Mouse (Mus musculus): ENCODE measurements at regions not wholly inside any gene's neighbourhood (a gene's known extent, or its start where the extent isn't known, plus 50 kb on each side); places are given as distances from the start of the nearest gene placed in this dataset.

- Histone ChIP-seq H3K27ac (replicated peaks; ENCODE audit: low read depth, low read length) (no peak overlapping the region), H3K36me3 (ENCODE audit: control insufficient read depth, insufficient read depth, low read length) (no peaks in the 10 kb centered on the region), H3K9ac (ENCODE audit: low read depth, low read length) (no peak overlapping the region), H3K4me3 (ENCODE audit: low read depth, low read length) (no peak overlapping the region), H3K4me1 (ENCODE audit: control insufficient read depth, insufficient read depth, low read length) (no peaks in the 10 kb centered on the region), H3K4me2 (ENCODE audit: low read depth, low read length) (no peak overlapping the region), H3K27me3 (replicated peaks; ENCODE audit: control insufficient read depth, insufficient read depth, low read length) (no peaks in the 10 kb centered on the region), H3K9me3 (ENCODE audit: control insufficient read depth, low read length) (no peaks in the 10 kb centered on the region)
- 89% methylated on average over 8 of the region's 8 CpGs for WGBS
- DNase-seq (ENCODE audit: low spot score) (no peak), ATAC-seq (ENCODE audit: low read depth) (no peak)
Observed at GRCm38 (mm10) chr6:32703466-32703865, 115.5 kb upstream of the Plxna4 start.

- ATAC-seq (ENCODE audit: low read depth) = no peak
- Histone ChIP-seq H3K4me1 (ENCODE audit: control insufficient read depth, insufficient read depth, low read length) (no peaks in the 10 kb centered on the region), H3K27me3 (replicated peaks; ENCODE audit: control insufficient read depth, insufficient read depth, low read length) (no peaks in the 10 kb centered on the region), H3K27ac (replicated peaks; ENCODE audit: low read depth, low read length) (no peak overlapping the region), H3K9me3 (ENCODE audit: control insufficient read depth, low read length) (no peaks in the 10 kb centered on the region), H3K4me3 (ENCODE audit: low read depth, low read length) (no peak overlapping the region), H3K4me2 (ENCODE audit: low read depth, low read length) (no peak overlapping the region), H3K36me3 (ENCODE audit: control insufficient read depth, insufficient read depth, low read length) (no peaks in the 10 kb centered on the region), H3K9ac (ENCODE audit: low read depth, low read length) (no peak overlapping the region)
- WGBS = 87% methylated on average over 11 of the region's 11 CpGs
- no peak for DNase-seq (ENCODE audit: low spot score)
Observed at GRCm38 (mm10) chr6:32702245-32702791, 114.3 kb upstream of the Plxna4 start.

GRCm38 (mm10) chr6:32699811-32700210, 111.8 kb upstream of the Plxna4 start:
- Histone ChIP-seq H3K9me3 (ENCODE audit: control insufficient read depth, low read length) (no peaks in the 10 kb centered on the region), H3K27ac (replicated peaks; ENCODE audit: low read depth, low read length) (no peak overlapping the region), H3K9ac (ENCODE audit: low read depth, low read length) (no peak overlapping the region), H3K4me1 (ENCODE audit: control insufficient read depth, insufficient read depth, low read length) (no peaks in the 10 kb centered on the region), H3K27me3 (replicated peaks; ENCODE audit: control insufficient read depth, insufficient read depth, low read length) (no peaks in the 10 kb centered on the region), H3K4me2 (ENCODE audit: low read depth, low read length) (no peak overlapping the region), H3K36me3 (ENCODE audit: control insufficient read depth, insufficient read depth, low read length) (no peaks in the 10 kb centered on the region), H3K4me3 (ENCODE audit: low read depth, low read length) (no peak overlapping the region)
- no peak for ATAC-seq (ENCODE audit: low read depth)
- DNase-seq (ENCODE audit: low spot score) = no peak
- WGBS = 97% methylated on average over 1 of the region's 1 CpGs

GRCm38 (mm10) chr6:32697771-32698270, 109.8 kb upstream of the Plxna4 start:
- ATAC-seq (ENCODE audit: low read depth) (no peak), DNase-seq (ENCODE audit: low spot score) (no peak)
- 75% methylated on average over 3 of the region's 3 CpGs for WGBS
- Histone ChIP-seq H3K9me3 (ENCODE audit: control insufficient read depth, low read length) (no peaks in the 10 kb centered on the region), H3K4me2 (ENCODE audit: low read depth, low read length) (no peak overlapping the region), H3K4me3 (ENCODE audit: low read depth, low read length) (no peak overlapping the region), H3K4me1 (ENCODE audit: control insufficient read depth, insufficient read depth, low read length) (no peaks in the 10 kb centered on the region), H3K27me3 (replicated peaks; ENCODE audit: control insufficient read depth, insufficient read depth, low read length) (no peaks in the 10 kb centered on the region), H3K36me3 (ENCODE audit: control insufficient read depth, insufficient read depth, low read length) (no peaks in the 10 kb centered on the region), H3K9ac (ENCODE audit: low read depth, low read length) (no peak overlapping the region), H3K27ac (replicated peaks; ENCODE audit: low read depth, low read length) (no peak overlapping the region)

GRCm38 (mm10) chr6:32696037-32696436, 108.0 kb upstream of the Plxna4 start:
- no peak overlapping the region for H3K27ac ChIP-seq (replicated peaks; ENCODE audit: low read depth, low read length)
- ATAC-seq (ENCODE audit: low read depth) (no peak), DNase-seq (ENCODE audit: low spot score) (no peak)
- H3K9me3 ChIP-seq (ENCODE audit: control insufficient read depth, low read length) = no peaks in the 10 kb centered on the region
- H3K4me2 ChIP-seq (ENCODE audit: low read depth, low read length) = no peak overlapping the region
- H3K36me3 ChIP-seq (ENCODE audit: control insufficient read depth, insufficient read depth, low read length) = no peaks in the 10 kb centered on the region
- no peak overlapping the region for H3K4me3 ChIP-seq (ENCODE audit: low read depth, low read length)
- WGBS = 68% methylated on average over 2 of the region's 2 CpGs
- H3K4me1 ChIP-seq (ENCODE audit: control insufficient read depth, insufficient read depth, low read length) = no peaks in the 10 kb centered on the region
- no peaks in the 10 kb centered on the region for H3K27me3 ChIP-seq (replicated peaks; ENCODE audit: control insufficient read depth, insufficient read depth, low read length)
- no peak overlapping the region for H3K9ac ChIP-seq (ENCODE audit: low read depth, low read length)

- DNase-seq (ENCODE audit: low spot score) (no peak), ATAC-seq (ENCODE audit: low read depth) (no peak)
- H3K4me1 ChIP-seq (ENCODE audit: control insufficient read depth, insufficient read depth, low read length) = no peaks in the 10 kb centered on the region
- WGBS = 97% methylated on average over 6 of the region's 6 CpGs
- H3K27me3 ChIP-seq (replicated peaks; ENCODE audit: control insufficient read depth, insufficient read depth, low read length) = no peaks in the 10 kb centered on the region
- no peak overlapping the region for H3K27ac ChIP-seq (replicated peaks; ENCODE audit: low read depth, low read length)
- no peaks in the 10 kb centered on the region for H3K9me3 ChIP-seq (ENCODE audit: control insufficient read depth, low read length)
- no peak overlapping the region for H3K4me3 ChIP-seq (ENCODE audit: low read depth, low read length)
- H3K9ac ChIP-seq (ENCODE audit: low read depth, low read length) = no peak overlapping the region
- no peak overlapping the region for H3K4me2 ChIP-seq (ENCODE audit: low read depth, low read length)
- H3K36me3 ChIP-seq (ENCODE audit: control insufficient read depth, insufficient read depth, low read length) = no peaks in the 10 kb centered on the region
Observed at GRCm38 (mm10) chr6:32672552-32672951, 84.6 kb upstream of the Plxna4 start.

- Histone ChIP-seq H3K4me1 (ENCODE audit: control insufficient read depth, insufficient read depth, low read length) (no peaks in the 10 kb centered on the region), H3K36me3 (ENCODE audit: control insufficient read depth, insufficient read depth, low read length) (no peaks in the 10 kb centered on the region), H3K4me2 (ENCODE audit: low read depth, low read length) (no peak overlapping the region), H3K4me3 (ENCODE audit: low read depth, low read length) (no peak overlapping the region), H3K9ac (ENCODE audit: low read depth, low read length) (no peak overlapping the region), H3K27me3 (replicated peaks; ENCODE audit: control insufficient read depth, insufficient read depth, low read length) (no peaks in the 10 kb centered on the region), H3K27ac (replicated peaks; ENCODE audit: low read depth, low read length) (no peak overlapping the region), H3K9me3 (ENCODE audit: control insufficient read depth, low read length) (no peaks in the 10 kb centered on the region)
- no peak for DNase-seq (ENCODE audit: low spot score)
- no peak for ATAC-seq (ENCODE audit: low read depth)
Observed at GRCm38 (mm10) chr6:32659743-32660142, 71.8 kb upstream of the Plxna4 start.

- H3K27me3 ChIP-seq (replicated peaks; ENCODE audit: control insufficient read depth, insufficient read depth, low read length) = no peaks in the 10 kb centered on the region
- H3K4me2 ChIP-seq (ENCODE audit: low read depth, low read length) = no peak overlapping the region
- H3K36me3 ChIP-seq (ENCODE audit: control insufficient read depth, insufficient read depth, low read length) = no peaks in the 10 kb centered on the region
- H3K27ac ChIP-seq (replicated peaks; ENCODE audit: low read depth, low read length) = no peak overlapping the region
- H3K4me3 ChIP-seq (ENCODE audit: low read depth, low read length) = no peak overlapping the region
- H3K9me3 ChIP-seq (ENCODE audit: control insufficient read depth, low read length) = no peaks in the 10 kb centered on the region
- no peaks in the 10 kb centered on the region for H3K4me1 ChIP-seq (ENCODE audit: control insufficient read depth, insufficient read depth, low read length)
- DNase-seq (ENCODE audit: low spot score) = no peak
- H3K9ac ChIP-seq (ENCODE audit: low read depth, low read length) = no peak overlapping the region
- no peak for ATAC-seq (ENCODE audit: low read depth)
Observed at GRCm38 (mm10) chr6:32657378-32657777, 69.4 kb upstream of the Plxna4 start.

- H3K4me3 ChIP-seq (ENCODE audit: low read depth, low read length) = no peak overlapping the region
- H3K9ac ChIP-seq (ENCODE audit: low read depth, low read length) = no peak overlapping the region
- no peaks in the 10 kb centered on the region for H3K4me1 ChIP-seq (ENCODE audit: control insufficient read depth, insufficient read depth, low read length)
- no peaks in the 10 kb centered on the region for H3K9me3 ChIP-seq (ENCODE audit: control insufficient read depth, low read length)
- H3K4me2 ChIP-seq (ENCODE audit: low read depth, low read length) = no peak overlapping the region
- H3K36me3 ChIP-seq (ENCODE audit: control insufficient read depth, insufficient read depth, low read length) = no peaks in the 10 kb centered on the region
- no peak for DNase-seq (ENCODE audit: low spot score)
- WGBS = 64% methylated on average over 2 of the region's 2 CpGs
- no peak for ATAC-seq (ENCODE audit: low read depth)
- H3K27me3 ChIP-seq (replicated peaks; ENCODE audit: control insufficient read depth, insufficient read depth, low read length) = no peaks in the 10 kb centered on the region
- H3K27ac ChIP-seq (replicated peaks; ENCODE audit: low read depth, low read length) = no peak overlapping the region
Observed at GRCm38 (mm10) chr6:32654188-32654587, 66.2 kb upstream of the Plxna4 start.

All from embryonic facial prominence, embryonic 14.5 days (tissue).